Mouse (Mus musculus) limb, embryonic 12.5 days (tissue): ENCODE data around the gene Znrf4. TPM values are rescaled to one million over a fixed set of nuclear protein-coding genes. Genes with fewer than 3 reads are reported as not detected.

Experiments
- ATAC-seq: fragments of 200-750 bp; cut with Nextera tagmentation; 2 replicates; pipeline ENCODE4 v1.8.0; 2017; ENCODE audit warnings: low read depth, moderate TSS enrichment; ENCODE audit not compliant: insufficient number of reproducible peaks, insufficient read depth, low FRiP score, low TSS enrichment
- H3K27ac ChIP-seq: fragments of 300-500 bp; sonication (generic); 2 replicates; pipeline ENCODE4 v1.5.1; 2016; ENCODE audit warnings: mild to moderate bottlenecking, moderate library complexity
- H3K27me3 ChIP-seq: fragments of 300-500 bp; sonication (generic); 2 replicates; pipeline ENCODE4 v1.6.1; 2016; ENCODE audit warnings: mild to moderate bottlenecking, moderate library complexity
- H3K36me3 ChIP-seq: fragments of 300-500 bp; sonication (generic); 2 replicates; pipeline ENCODE4 v1.6.1; 2016; ENCODE audit warnings: mild to moderate bottlenecking, moderate library complexity
- H3K4me1 ChIP-seq: fragments of 300-500 bp; sonication (generic); replicated peaks from 2 replicates; pipeline ENCODE4 v1.6.1; 2016
- H3K4me2 ChIP-seq: fragments of 300-500 bp; sonication (generic); 2 replicates; pipeline ENCODE4 v1.6.1; 2016; ENCODE audit warnings: mild to moderate bottlenecking, moderate library complexity
- H3K4me3 ChIP-seq: fragments of 300-500 bp; sonication (generic); replicated peaks from 2 replicates; pipeline ENCODE4 v1.5.1; 2016; ENCODE audit warnings: mild to moderate bottlenecking
- H3K9ac ChIP-seq: fragments of 300-500 bp; sonication (generic); replicated peaks from 2 replicates; pipeline ENCODE4 v1.6.1; 2016; ENCODE audit warnings: mild to moderate bottlenecking, moderate library complexity
- H3K9me3 ChIP-seq: fragments of 300-500 bp; sonication (generic); 2 replicates; pipeline ENCODE4 v1.6.1; 2016; ENCODE audit warnings: mild to moderate bottlenecking, moderate library complexity
- WGBS: fragments of 180-500 bp; shearing (Covaris S2); methylation state at CpG from one replicate; pipeline ENCODE4 v1.1.7; 2016; 5-methylcytosine and 5-hydroxymethylcytosine counted together
- polyA plus RNA-seq: library from polyadenylated mRNA; unstranded; fragments of >200 nt; fragmentation: Nextera tagmentation; extraction: Ambion mirVana; gene quantifications from 2 replicates; pipeline ENCODE4 v1.2.1, GENCODE M21; 2016

Znrf4 gene
- polyA plus RNA-seq, 1 experiment from 2014 or later: not detected

GRCm38 (mm10) chr17:56474311-56474830, 37.9 kb downstream of the Znrf4 start:
- Histone ChIP-seq H3K4me2 (peak overlapping the region; percentile 99), H3K4me1 (peaks cover 57% of the 10 kb centered on the region), H3K27me3 (peaks cover 69% of the 10 kb centered on the region), H3K4me3 (peak overlapping the region; percentile 84), H3K36me3 (no peaks in the 10 kb centered on the region), H3K9me3 (no peaks in the 10 kb centered on the region), H3K9ac (peak overlapping the region; percentile 86), H3K27ac (no peak overlapping the region)
- ATAC-seq: no peak
- WGBS: 4% methylated on average over 32 of the region's 32 CpGs

DNA sequence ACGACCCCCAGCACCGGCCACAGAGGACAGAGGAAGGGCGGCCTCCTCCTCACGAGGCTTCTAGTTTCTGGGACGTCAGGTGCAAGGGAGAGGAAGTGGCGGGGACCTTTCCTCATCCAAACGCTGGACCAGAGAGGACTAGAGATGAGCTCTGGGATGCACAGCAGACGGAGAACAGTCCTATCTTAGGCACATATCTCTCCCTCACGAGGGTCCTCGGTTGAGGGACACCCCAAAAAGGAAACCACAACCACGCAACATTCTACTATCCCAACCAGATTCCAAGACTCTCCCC, 38.7 kb downstream of the Znrf4 start:
- no peak overlapping the region for H3K27ac ChIP-seq
- H3K27me3 ChIP-seq: peaks cover 69% of the 10 kb centered on the region
- 5% methylated on average over 11 of the region's 11 CpGs for WGBS
- H3K4me1 ChIP-seq: peaks cover 62% of the 10 kb centered on the region
- peak overlapping the region; percentile 86; the same call in 1 of the 2 replicates for H3K9ac ChIP-seq
- peaks cover 6% of the 10 kb centered on the region; the same call in 1 of the 2 replicates for H3K36me3 ChIP-seq
- ATAC-seq: no peak
- no peaks in the 10 kb centered on the region for H3K9me3 ChIP-seq
- peak overlapping the region; percentile 84 for H3K4me3 ChIP-seq
- H3K4me2 ChIP-seq: peak overlapping the region; percentile 99

DNA sequence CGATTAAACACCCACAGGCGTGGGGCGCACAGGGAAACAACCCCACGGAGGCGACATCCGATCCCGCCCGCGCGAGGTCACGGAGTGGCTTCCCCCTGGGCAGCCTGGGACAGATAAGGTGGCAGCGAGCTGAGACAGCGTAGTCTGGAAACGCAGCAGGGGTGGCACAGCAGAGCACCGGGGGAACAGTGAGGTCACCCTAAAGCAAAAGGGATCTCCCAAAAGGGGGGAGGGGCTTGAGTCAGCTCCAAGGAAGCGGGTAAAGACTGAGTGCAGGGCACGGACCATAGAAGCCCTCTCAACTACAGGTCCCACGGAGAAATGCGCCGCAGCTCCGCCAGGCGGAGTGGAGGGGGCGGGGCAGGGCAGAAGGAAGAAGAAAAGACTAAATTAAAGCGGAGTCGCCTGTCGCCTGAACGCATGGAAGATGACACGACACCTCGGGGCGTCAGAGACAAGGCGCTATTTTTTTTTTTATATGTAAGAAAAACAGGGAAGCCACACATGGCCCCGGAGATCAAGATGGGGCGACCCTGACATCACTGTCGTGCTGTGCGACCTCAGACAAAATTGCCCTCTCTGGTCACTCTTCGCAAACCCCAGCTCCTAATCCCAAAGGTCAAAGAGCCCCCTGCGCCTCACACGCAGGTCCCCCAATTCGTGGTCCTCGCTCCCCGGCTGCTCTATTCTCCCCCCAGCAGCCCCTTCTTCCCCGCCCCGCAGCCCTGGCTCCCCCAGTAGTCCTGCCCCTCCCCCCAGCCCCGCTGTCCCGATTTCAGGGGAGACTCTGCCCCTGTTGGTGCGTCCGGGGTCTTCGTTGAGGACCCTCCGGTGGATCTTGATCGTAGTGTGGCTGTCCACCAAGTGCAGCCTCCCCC, 39.3 kb downstream of the Znrf4 start:
- peak overlapping the region; percentile 18; the same call in 1 of the 2 replicates for H3K9ac ChIP-seq
- peak overlapping the region; percentile 84 for H3K4me3 ChIP-seq
- 3% methylated on average over 50 of the region's 50 CpGs for WGBS
- H3K4me1 ChIP-seq: peaks cover 68% of the 10 kb centered on the region
- H3K9me3 ChIP-seq: no peaks in the 10 kb centered on the region
- peaks cover 64% of the 10 kb centered on the region for H3K27me3 ChIP-seq
- peak overlapping the region; percentile 99 for H3K4me2 ChIP-seq
- no peak overlapping the region for H3K27ac ChIP-seq
- peaks cover 10% of the 10 kb centered on the region; the same call in 1 of the 2 replicates for H3K36me3 ChIP-seq
- no peak for ATAC-seq

- no peaks in the 10 kb centered on the region for H3K9me3 ChIP-seq
- peak overlapping the region; percentile 17; the same call in 1 of the 2 replicates for H3K4me2 ChIP-seq
- H3K4me1 ChIP-seq: peaks cover 76% of the 10 kb centered on the region
- peak overlapping the region; percentile 18; the same call in 1 of the 2 replicates for H3K9ac ChIP-seq
- H3K27ac ChIP-seq: no peak overlapping the region
- ATAC-seq: no peak
- H3K36me3 ChIP-seq: peaks cover 10% of the 10 kb centered on the region; the same call in 1 of the 2 replicates
- 6% methylated on average over 16 of the region's 16 CpGs for WGBS
- peak overlapping the region; percentile 84 for H3K4me3 ChIP-seq
- H3K27me3 ChIP-seq: peaks cover 55% of the 10 kb centered on the region
Observed at GRCm38 (mm10) chr17:56472121-56472520, 40.1 kb downstream of the Znrf4 start.

- WGBS: 76% methylated on average over 5 of the region's 5 CpGs
- no peak for ATAC-seq
- peaks cover 10% of the 10 kb centered on the region; the same call in 1 of the 2 replicates for H3K36me3 ChIP-seq
- H3K27ac ChIP-seq: no peak overlapping the region
- H3K9me3 ChIP-seq: no peaks in the 10 kb centered on the region
- no peak overlapping the region for H3K4me2 ChIP-seq
- H3K9ac ChIP-seq: no peak overlapping the region
- H3K4me1 ChIP-seq: peaks cover 81% of the 10 kb centered on the region
- no peak overlapping the region for H3K4me3 ChIP-seq
- peaks cover 55% of the 10 kb centered on the region for H3K27me3 ChIP-seq
Observed at GRCm38 (mm10) chr17:56471136-56471535, 41.1 kb downstream of the Znrf4 start.

- Histone ChIP-seq H3K27ac (no peak overlapping the region), H3K9ac (peak overlapping the region; percentile 42; the same call in 1 of the 2 replicates), H3K4me2 (peak overlapping the region; percentile 60), H3K27me3 (peaks cover 54% of the 10 kb centered on the region), H3K4me3 (peak overlapping the region; percentile 35), H3K4me1 (peaks cover 80% of the 10 kb centered on the region), H3K9me3 (no peaks in the 10 kb centered on the region), H3K36me3 (peaks cover 10% of the 10 kb centered on the region; the same call in 1 of the 2 replicates)
- no peak for ATAC-seq
- 12% methylated on average over 10 of the region's 10 CpGs for WGBS
Observed at GRCm38 (mm10) chr17:56470571-56470970, 41.7 kb downstream of the Znrf4 start.

- Histone ChIP-seq H3K27ac (no peak overlapping the region), H3K9me3 (no peaks in the 10 kb centered on the region), H3K27me3 (peaks cover 48% of the 10 kb centered on the region), H3K4me2 (peak overlapping the region; percentile 60), H3K4me3 (peak overlapping the region; percentile 35), H3K9ac (peak overlapping the region; percentile 42), H3K4me1 (peaks cover 75% of the 10 kb centered on the region), H3K36me3 (peaks cover 10% of the 10 kb centered on the region; the same call in 1 of the 2 replicates)
- WGBS: 4% methylated on average over 25 of the region's 26 CpGs
- ATAC-seq: no peak
Observed at GRCm38 (mm10) chr17:56470001-56470436, 42.2 kb downstream of the Znrf4 start.

DNA sequence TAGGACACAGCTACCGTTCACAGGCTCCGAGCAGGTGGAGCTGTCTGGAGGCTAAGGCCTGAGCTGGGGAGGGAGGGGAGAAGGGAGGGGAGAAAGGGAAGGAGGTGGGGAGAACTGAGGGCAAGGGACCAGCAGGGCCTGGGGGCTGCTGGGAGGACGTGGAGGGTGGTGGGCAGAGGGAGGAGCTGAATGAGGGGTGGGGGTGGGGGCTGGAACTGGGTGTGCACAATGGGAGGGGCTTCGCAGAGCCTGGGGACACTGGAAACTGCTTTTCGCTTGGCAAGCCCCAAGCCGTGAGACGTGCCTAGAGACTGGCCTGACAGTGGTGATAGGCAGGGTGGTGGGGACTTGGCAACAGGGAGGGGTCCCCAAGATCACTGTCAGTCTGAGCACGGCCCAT, 43.0 kb downstream of the Znrf4 start:
- no peak overlapping the region; the same call in 1 of the 2 replicates for H3K9ac ChIP-seq
- peak overlapping the region; percentile 45; the same call in 1 of the 2 replicates for H3K27ac ChIP-seq
- peaks cover 10% of the 10 kb centered on the region; the same call in 1 of the 2 replicates for H3K36me3 ChIP-seq
- no peak for ATAC-seq
- H3K9me3 ChIP-seq: no peaks in the 10 kb centered on the region
- peaks cover 71% of the 10 kb centered on the region for H3K4me1 ChIP-seq
- peaks cover 41% of the 10 kb centered on the region for H3K27me3 ChIP-seq
- H3K4me3 ChIP-seq: peak overlapping the region; percentile 35
- peak overlapping the region; percentile 60 for H3K4me2 ChIP-seq
- WGBS: 17% methylated on average over 8 of the region's 8 CpGs

GRCm38 (mm10) chr17:56468870-56469269, 43.4 kb downstream of the Znrf4 start:
- Histone ChIP-seq H3K27ac (no peak overlapping the region), H3K36me3 (peaks cover 10% of the 10 kb centered on the region; the same call in 1 of the 2 replicates), H3K4me2 (peak overlapping the region; percentile 60; the same call in 1 of the 2 replicates), H3K9me3 (no peaks in the 10 kb centered on the region), H3K9ac (no peak overlapping the region), H3K4me3 (no peak overlapping the region), H3K27me3 (peaks cover 37% of the 10 kb centered on the region), H3K4me1 (peaks cover 70% of the 10 kb centered on the region)
- no peak for ATAC-seq
- WGBS: 53% methylated on average over 7 of the region's 7 CpGs

- no peak overlapping the region for H3K4me3 ChIP-seq
- peaks cover 32% of the 10 kb centered on the region for H3K27me3 ChIP-seq
- no peak for ATAC-seq
- peaks cover 70% of the 10 kb centered on the region for H3K4me1 ChIP-seq
- 88% methylated on average over 9 of the region's 9 CpGs for WGBS
- H3K9me3 ChIP-seq: no peaks in the 10 kb centered on the region
- H3K4me2 ChIP-seq: no peak overlapping the region
- no peak overlapping the region for H3K9ac ChIP-seq
- H3K27ac ChIP-seq: no peak overlapping the region
- H3K36me3 ChIP-seq: peaks cover 10% of the 10 kb centered on the region; the same call in 1 of the 2 replicates
Observed at GRCm38 (mm10) chr17:56468380-56468779, 43.9 kb downstream of the Znrf4 start.

DNA sequence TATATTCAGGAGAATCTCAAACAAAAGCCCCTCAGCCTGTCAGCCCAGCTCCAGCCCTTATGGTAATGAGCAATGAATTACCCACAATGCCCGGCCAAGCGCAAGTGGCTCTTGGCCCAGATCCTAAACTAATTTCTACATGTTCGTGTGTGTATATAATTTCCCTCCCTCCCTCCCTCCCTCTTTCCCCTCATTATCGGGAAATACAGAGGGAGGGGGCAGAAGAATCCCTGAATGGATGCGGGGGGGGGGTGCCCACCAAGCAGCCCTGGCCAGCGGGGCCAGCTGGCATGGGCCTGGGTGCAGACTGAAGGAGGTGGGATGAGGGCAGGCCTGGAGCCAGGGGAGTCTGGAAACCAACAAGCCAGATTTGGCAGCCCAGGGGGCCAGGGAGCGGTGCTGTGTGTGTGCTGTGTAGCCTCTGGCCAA, 44.8 kb downstream of the Znrf4 start:
- Histone ChIP-seq H3K27me3 (peaks cover 23% of the 10 kb centered on the region), H3K9ac (no peak overlapping the region), H3K4me3 (no peak overlapping the region), H3K36me3 (peaks cover 10% of the 10 kb centered on the region; the same call in 1 of the 2 replicates), H3K4me1 (peaks cover 68% of the 10 kb centered on the region), H3K9me3 (no peaks in the 10 kb centered on the region), H3K4me2 (peak overlapping the region; percentile 16; the same call in 1 of the 2 replicates), H3K27ac (peak overlapping the region; percentile 64)
- ATAC-seq: no peak
- WGBS: 55% methylated on average over 7 of the region's 7 CpGs
